Mouse (Mus musculus) thymus, adult 2 months (tissue): ENCODE measurements around the gene Zfp62.

ENCODE experiments used
- CTCF ChIP-seq: fragments of 200-500 bp; IDR thresholded peaks from 2 replicates; pipeline ENCODE4 v1.5.1; 2012; ENCODE audit warnings: mild to moderate bottlenecking, control low read depth, low read length, moderate library complexity, borderline replicate concordance; ENCODE audit not compliant: control insufficient read depth, poor library complexity, insufficient read depth; ENCODE audit errors: extremely low read depth
- POLR2A ChIP-seq: fragments of 200-500 bp; IDR thresholded peaks from 2 replicates; pipeline ENCODE4 v1.6.1; 2012; ENCODE audit warnings: mild to moderate bottlenecking, low read length, control low read depth, moderate library complexity; ENCODE audit not compliant: control insufficient read depth, poor library complexity, insufficient read depth; ENCODE audit errors: extremely low read depth

- TF ChIP-seq CTCF (no peak), POLR2A (no peak)
Measured at GRCm38 (mm10) chr11:49237532-49237931, 34.4 kb downstream of the Zfp62 start.
